Mouse (Mus musculus) hindbrain, embryonic 13.5 days (tissue): ENCODE measurements at regions not wholly inside any gene's neighbourhood (a gene's known extent, or its start where the extent isn't known, plus 50 kb on each side); places are given as distances from the start of the nearest gene placed in this dataset.

Source experiments
- ATAC-seq: fragments of 200-750 bp; cut with Nextera tagmentation; 2 replicates; pipeline ENCODE4 v1.8.0; 2017; ENCODE audit warnings: moderate TSS enrichment; ENCODE audit not compliant: low FRiP score
- H3K27ac ChIP-seq: fragments of 300-500 bp; sonication (generic); 2 replicates; pipeline ENCODE4 v1.5.1; 2015; ENCODE audit warnings: inconsistent platforms, mild to moderate bottlenecking, moderate library complexity
- H3K27me3 ChIP-seq: fragments of 300-500 bp; sonication (generic); 2 replicates; pipeline ENCODE4 v1.6.1; 2015; ENCODE audit warnings: mild to moderate bottlenecking, inconsistent platforms
- H3K36me3 ChIP-seq: fragments of 300-500 bp; sonication (generic); 2 replicates; pipeline ENCODE4 v1.6.1; 2015; ENCODE audit warnings: mild to moderate bottlenecking, inconsistent platforms
- H3K4me1 ChIP-seq: fragments of 300-500 bp; sonication (generic); replicated peaks from 2 replicates; pipeline ENCODE4 v1.6.1; 2015; ENCODE audit warnings: inconsistent platforms
- H3K4me2 ChIP-seq: fragments of 300-500 bp; sonication (generic); 2 replicates; pipeline ENCODE4 v1.6.1; 2015; ENCODE audit warnings: inconsistent platforms, mild to moderate bottlenecking, moderate library complexity
- H3K4me3 ChIP-seq: fragments of 300-500 bp; sonication (generic); 2 replicates; pipeline ENCODE4 v1.5.1; 2015; ENCODE audit warnings: mild to moderate bottlenecking, inconsistent platforms
- H3K9ac ChIP-seq: fragments of 300-500 bp; sonication (generic); 2 replicates; pipeline ENCODE4 v1.6.1; 2015; ENCODE audit warnings: mild to moderate bottlenecking, inconsistent platforms
- H3K9me3 ChIP-seq: fragments of 300-500 bp; sonication (generic); 2 replicates; pipeline ENCODE4 v1.6.1; 2016; ENCODE audit warnings: inconsistent platforms
- WGBS: fragments of 180-500 bp; shearing (Covaris S2); methylation state at CpG from one replicate; pipeline ENCODE4 v1.1.7; 2015; 5-methylcytosine and 5-hydroxymethylcytosine counted together

- 0 out of 2 replicates have a peak, but pooled peaks cover 2% of the 10 kb centered on the region for H3K9me3 ChIP-seq
- no peak overlapping the region for H3K9ac ChIP-seq
- 86% methylated on average over 10 of the region's 10 CpGs for WGBS
- no peak overlapping the region for H3K4me3 ChIP-seq
- ATAC-seq: no peak
- H3K4me1 ChIP-seq: no peaks in the 10 kb centered on the region
- H3K4me2 ChIP-seq: no peak overlapping the region
- H3K36me3 ChIP-seq: no peaks in the 10 kb centered on the region
- no peak overlapping the region for H3K27ac ChIP-seq
- H3K27me3 ChIP-seq: no peaks in the 10 kb centered on the region
These were observed 94.9 kb upstream of the Mylip start for GRCm38 (mm10) chr13:45294691-45295090.

GRCm38 (mm10) chr13:45300610-45301009 is 88.9 kb upstream of the Mylip start:
- Histone ChIP-seq H3K9me3 (no peaks in the 10 kb centered on the region), H3K4me3 (no peak overlapping the region), H3K4me1 (no peaks in the 10 kb centered on the region), H3K9ac (no peak overlapping the region), H3K4me2 (no peak overlapping the region), H3K27me3 (no peaks in the 10 kb centered on the region), H3K36me3 (no peaks in the 10 kb centered on the region), H3K27ac (no peak overlapping the region)
- no peak for ATAC-seq
- WGBS: 87% methylated on average over 8 of the region's 8 CpGs

DNA sequence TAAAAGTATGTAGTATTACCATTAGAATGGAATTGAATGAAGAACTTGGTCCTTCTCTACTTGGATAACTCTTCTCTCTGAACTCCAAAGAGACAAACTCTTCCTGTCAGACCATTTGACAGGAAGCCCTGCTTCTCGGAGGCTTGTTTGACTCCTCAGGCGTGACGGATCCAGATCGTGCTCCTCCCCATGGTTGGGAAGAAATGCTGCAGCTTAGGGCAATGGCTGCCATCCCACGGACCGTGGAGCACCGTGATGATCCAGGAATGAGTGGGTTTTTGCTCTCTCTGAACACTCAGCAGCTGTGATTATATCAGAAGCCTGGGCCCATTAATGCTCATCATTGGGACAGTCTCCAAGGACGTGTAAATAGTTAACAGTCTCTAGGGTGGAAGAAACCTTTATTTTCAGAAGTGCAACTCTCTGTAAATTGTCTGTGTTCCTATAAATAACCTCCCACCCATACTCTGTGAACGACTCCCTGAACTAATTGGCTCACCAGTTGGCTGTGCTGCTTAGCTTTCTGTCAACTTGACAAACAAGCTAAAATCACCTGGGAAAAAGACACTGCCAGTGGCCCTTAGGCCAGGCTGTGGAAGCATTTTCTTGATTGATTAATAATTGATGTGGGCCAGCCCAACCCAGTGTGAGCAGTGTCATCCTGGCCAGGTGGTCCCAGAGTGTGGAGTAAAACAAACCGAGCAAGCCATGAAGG is 88.2 kb upstream of the Mylip start:
- 75% methylated on average over 10 of the region's 10 CpGs for WGBS
- H3K4me3 ChIP-seq: no peak overlapping the region
- no peaks in the 10 kb centered on the region for H3K9me3 ChIP-seq
- no peaks in the 10 kb centered on the region for H3K36me3 ChIP-seq
- no peak for ATAC-seq
- H3K27me3 ChIP-seq: no peaks in the 10 kb centered on the region
- H3K4me2 ChIP-seq: no peak overlapping the region
- H3K4me1 ChIP-seq: no peaks in the 10 kb centered on the region
- no peak overlapping the region for H3K9ac ChIP-seq
- no peak overlapping the region for H3K27ac ChIP-seq

- WGBS: 58% methylated on average over 6 of the region's 6 CpGs
- Histone ChIP-seq H3K4me2 (no peak overlapping the region), H3K4me3 (no peak overlapping the region), H3K9me3 (no peaks in the 10 kb centered on the region), H3K27ac (no peak overlapping the region), H3K27me3 (no peaks in the 10 kb centered on the region), H3K4me1 (no peaks in the 10 kb centered on the region), H3K36me3 (no peaks in the 10 kb centered on the region), H3K9ac (no peak overlapping the region)
- no peak for ATAC-seq
These were observed 86.7 kb upstream of the Mylip start for GRCm38 (mm10) chr13:45302796-45303195.

DNA sequence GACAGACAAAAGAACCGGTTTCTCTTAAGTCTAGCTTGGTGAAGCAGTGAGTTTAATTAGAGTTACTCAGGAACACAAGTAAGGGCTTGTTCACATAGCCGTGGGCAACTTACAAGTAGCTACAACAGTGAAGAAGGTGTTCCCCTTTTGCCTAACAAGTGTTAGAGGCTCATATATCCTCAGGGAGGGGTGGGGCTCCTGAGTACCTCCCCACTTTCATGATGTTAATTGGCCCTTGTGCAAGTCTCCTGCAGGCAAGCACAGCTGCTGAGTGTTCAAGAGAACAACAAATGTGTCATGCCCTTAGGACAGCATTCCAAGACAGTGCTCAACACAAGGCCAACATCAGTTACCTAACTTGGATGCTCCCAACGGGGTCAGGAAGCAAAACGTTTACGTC is 83.4 kb upstream of the Mylip start:
- Histone ChIP-seq H3K36me3 (no peaks in the 10 kb centered on the region), H3K9me3 (no peaks in the 10 kb centered on the region), H3K4me3 (no peak overlapping the region), H3K27me3 (no peaks in the 10 kb centered on the region), H3K4me2 (no peak overlapping the region), H3K27ac (no peak overlapping the region), H3K4me1 (no peaks in the 10 kb centered on the region), H3K9ac (no peak overlapping the region)
- no peak for ATAC-seq
- 90% methylated on average over 5 of the region's 5 CpGs for WGBS

DNA sequence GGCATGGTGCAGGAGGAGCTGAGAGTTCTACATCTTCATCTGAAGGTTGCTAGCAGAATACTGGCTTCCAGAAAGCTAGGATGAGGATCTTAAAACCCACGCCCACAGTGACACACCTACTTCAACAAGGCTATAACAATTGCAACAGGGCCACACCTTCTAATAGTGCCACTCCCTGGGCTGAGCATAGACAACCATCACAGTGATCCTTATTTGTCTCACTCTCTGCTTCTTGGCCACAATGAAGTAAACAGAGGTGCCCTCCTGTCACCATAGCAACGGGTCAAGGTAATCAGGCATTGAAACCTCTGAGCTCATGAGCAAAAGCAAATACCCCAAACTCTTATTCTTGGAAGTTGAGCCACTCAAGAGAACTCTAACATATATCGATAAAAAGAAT is 82.3 kb upstream of the Mylip start:
- WGBS: 92% methylated on average over 3 of the region's 3 CpGs

DNA sequence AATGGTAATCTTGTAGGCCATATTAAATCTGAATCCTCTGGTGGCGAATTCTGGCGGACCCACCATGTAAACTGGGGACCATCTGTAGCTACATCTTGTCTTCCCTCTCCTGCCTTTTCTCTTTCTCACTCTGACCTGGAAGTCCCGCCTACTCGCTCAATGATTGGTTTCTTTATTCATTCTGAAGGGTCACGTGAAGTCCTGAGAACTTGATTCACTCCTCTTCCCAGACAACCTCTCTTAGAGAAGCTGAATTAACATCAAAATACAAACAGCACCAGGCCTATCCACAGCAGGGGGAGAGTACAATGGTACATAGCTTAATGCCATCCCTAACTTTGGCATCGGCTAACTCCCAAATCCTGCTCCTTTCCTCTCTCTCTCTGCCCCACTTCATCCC is 69.9 kb upstream of the Mylip start:
- 75% methylated on average over 6 of the region's 6 CpGs for WGBS
- Histone ChIP-seq H3K9me3 (no peaks in the 10 kb centered on the region), H3K9ac (no peak overlapping the region), H3K27ac (no peak overlapping the region), H3K4me3 (no peak overlapping the region), H3K4me2 (no peak overlapping the region), H3K4me1 (no peaks in the 10 kb centered on the region), H3K27me3 (no peaks in the 10 kb centered on the region), H3K36me3 (no peaks in the 10 kb centered on the region)
- ATAC-seq: no peak

More for the DNA sequence above, 82.3 kb upstream of the Mylip start:
- Histone ChIP-seq H3K9ac (no peak overlapping the region), H3K27me3 (no peaks in the 10 kb centered on the region), H3K9me3 (no peaks in the 10 kb centered on the region), H3K27ac (no peak overlapping the region), H3K4me3 (no peak overlapping the region), H3K4me2 (no peak overlapping the region), H3K36me3 (no peaks in the 10 kb centered on the region), H3K4me1 (no peaks in the 10 kb centered on the region)
- no peak for ATAC-seq

DNA sequence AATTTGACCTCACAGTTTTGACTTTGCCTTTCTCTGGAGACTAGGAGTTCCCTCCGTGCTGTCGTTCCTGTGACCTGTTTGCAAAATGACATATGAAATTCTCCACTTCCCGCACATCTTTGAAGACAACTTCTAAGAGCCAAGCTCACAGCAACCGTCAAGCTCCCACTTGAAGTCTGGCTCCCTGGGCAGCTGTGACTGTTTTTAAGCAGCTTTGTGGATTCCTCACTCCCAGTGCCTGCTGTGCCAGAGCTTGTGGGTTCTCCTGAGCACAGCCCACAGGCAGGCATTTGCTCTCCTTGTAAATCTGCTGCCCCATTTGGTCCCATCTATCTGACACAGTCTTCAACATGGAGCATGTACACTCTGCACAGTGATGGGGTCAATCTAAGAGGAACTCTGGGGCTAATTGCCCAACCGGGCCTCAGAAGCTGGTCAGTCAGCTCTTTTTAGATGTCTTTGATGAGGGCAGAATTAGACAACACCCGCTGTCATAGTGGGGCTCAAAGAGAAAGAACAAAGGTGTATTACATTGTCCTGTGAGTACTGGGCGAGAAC is 63.7 kb upstream of the Mylip start:
- no peaks in the 10 kb centered on the region for H3K9me3 ChIP-seq
- no peak overlapping the region for H3K27ac ChIP-seq
- no peak overlapping the region for H3K4me3 ChIP-seq
- no peak overlapping the region for H3K9ac ChIP-seq
- H3K27me3 ChIP-seq: no peaks in the 10 kb centered on the region
- WGBS: 71% methylated on average over 7 of the region's 7 CpGs
- no peaks in the 10 kb centered on the region for H3K4me1 ChIP-seq
- ATAC-seq: no peak
- H3K4me2 ChIP-seq: no peak overlapping the region
- H3K36me3 ChIP-seq: no peaks in the 10 kb centered on the region

DNA sequence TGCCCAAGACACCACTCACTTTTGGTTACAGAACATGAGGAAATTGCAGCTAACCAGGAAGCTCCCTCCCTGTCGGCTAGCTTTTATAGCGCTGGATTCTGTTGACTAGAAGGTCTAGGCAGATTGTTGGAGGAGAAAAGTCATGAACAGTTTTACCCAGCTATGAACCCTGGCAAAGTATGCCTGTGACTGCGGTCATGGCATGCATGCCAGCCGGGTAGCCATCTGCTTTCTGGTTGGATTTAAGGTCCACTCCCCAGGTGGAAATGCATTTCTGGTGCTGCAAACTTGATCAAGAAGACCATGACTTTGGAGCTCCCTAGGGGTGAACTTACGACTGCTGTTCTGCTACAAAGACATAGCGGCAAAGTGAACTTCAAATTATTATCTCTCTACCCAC is 62.8 kb upstream of the Mylip start:
- no peak for ATAC-seq
- Histone ChIP-seq H3K4me2 (no peak overlapping the region), H3K27me3 (no peaks in the 10 kb centered on the region), H3K36me3 (no peaks in the 10 kb centered on the region), H3K27ac (no peak overlapping the region), H3K4me1 (no peaks in the 10 kb centered on the region), H3K4me3 (no peak overlapping the region), H3K9me3 (no peaks in the 10 kb centered on the region), H3K9ac (no peak overlapping the region)
- WGBS: 97% methylated on average over 6 of the region's 6 CpGs

GRCm38 (mm10) chr13:45330561-45330960 is 59.0 kb upstream of the Mylip start:
- Histone ChIP-seq H3K4me2 (no peak overlapping the region), H3K4me1 (no peaks in the 10 kb centered on the region), H3K9me3 (no peaks in the 10 kb centered on the region), H3K27ac (no peak overlapping the region), H3K4me3 (no peak overlapping the region), H3K9ac (no peak overlapping the region), H3K36me3 (no peaks in the 10 kb centered on the region), H3K27me3 (no peaks in the 10 kb centered on the region)
- WGBS: 88% methylated on average over 8 of the region's 8 CpGs
- no peak for ATAC-seq

DNA sequence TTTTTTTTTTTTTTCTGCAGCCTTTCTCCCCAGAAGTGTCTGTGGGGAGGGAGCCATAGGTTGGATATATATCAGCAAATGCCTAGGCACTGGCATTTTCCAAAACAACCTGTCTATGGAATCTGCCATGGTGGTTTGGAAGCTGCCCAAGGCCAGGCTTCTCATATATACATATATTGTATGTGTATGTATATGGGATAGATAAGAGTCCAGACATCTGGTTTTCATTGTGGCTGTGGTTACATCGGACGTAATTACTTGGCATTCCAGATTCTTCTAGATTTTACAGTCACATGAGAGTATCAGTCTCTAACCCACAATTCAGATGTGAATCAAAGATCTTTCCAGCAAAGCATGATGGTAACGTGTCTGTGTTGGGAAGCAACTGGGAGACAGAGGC is 57.5 kb upstream of the Mylip start:
- ATAC-seq: no peak
- Histone ChIP-seq H3K4me1 (no peaks in the 10 kb centered on the region), H3K27ac (no peak overlapping the region), H3K9ac (no peak overlapping the region), H3K27me3 (no peaks in the 10 kb centered on the region), H3K4me2 (no peak overlapping the region), H3K4me3 (no peak overlapping the region), H3K9me3 (no peaks in the 10 kb centered on the region), H3K36me3 (no peaks in the 10 kb centered on the region)
- 87% methylated on average over 3 of the region's 3 CpGs for WGBS

DNA sequence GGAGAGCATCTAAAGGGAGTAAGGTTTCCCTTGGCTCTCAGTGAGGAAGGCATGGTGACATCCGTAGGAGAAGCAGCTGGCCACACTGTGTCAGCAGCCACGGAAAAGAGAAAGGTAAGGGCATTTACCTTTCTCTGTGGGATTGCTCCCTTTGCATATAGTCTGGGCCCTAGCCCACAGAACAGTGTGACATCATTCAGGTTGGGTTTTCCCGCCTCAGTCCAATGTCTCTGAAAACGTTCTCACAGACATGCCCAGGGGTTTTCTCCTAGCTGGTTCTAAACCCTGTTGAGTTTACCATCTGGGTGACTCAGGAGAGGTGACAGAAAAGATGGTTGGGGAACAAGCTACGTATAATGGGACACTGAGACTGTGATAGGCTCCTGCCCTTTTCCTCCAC is 55.9 kb upstream of the Mylip start:
- H3K36me3 ChIP-seq: no peaks in the 10 kb centered on the region
- no peaks in the 10 kb centered on the region for H3K27me3 ChIP-seq
- H3K4me1 ChIP-seq: no peaks in the 10 kb centered on the region
- no peak for ATAC-seq
- H3K4me3 ChIP-seq: no peak overlapping the region
- WGBS: 82% methylated on average over 5 of the region's 5 CpGs
- H3K27ac ChIP-seq: no peak overlapping the region
- no peaks in the 10 kb centered on the region for H3K9me3 ChIP-seq
- H3K4me2 ChIP-seq: no peak overlapping the region
- no peak overlapping the region for H3K9ac ChIP-seq
